Mouse (Mus musculus): ENCODE data around the gene Eya4.
A peak's percentile ranks its signal among the peaks of the same experiment; 100 is the strongest.

The Eya4 gene

DNA sequence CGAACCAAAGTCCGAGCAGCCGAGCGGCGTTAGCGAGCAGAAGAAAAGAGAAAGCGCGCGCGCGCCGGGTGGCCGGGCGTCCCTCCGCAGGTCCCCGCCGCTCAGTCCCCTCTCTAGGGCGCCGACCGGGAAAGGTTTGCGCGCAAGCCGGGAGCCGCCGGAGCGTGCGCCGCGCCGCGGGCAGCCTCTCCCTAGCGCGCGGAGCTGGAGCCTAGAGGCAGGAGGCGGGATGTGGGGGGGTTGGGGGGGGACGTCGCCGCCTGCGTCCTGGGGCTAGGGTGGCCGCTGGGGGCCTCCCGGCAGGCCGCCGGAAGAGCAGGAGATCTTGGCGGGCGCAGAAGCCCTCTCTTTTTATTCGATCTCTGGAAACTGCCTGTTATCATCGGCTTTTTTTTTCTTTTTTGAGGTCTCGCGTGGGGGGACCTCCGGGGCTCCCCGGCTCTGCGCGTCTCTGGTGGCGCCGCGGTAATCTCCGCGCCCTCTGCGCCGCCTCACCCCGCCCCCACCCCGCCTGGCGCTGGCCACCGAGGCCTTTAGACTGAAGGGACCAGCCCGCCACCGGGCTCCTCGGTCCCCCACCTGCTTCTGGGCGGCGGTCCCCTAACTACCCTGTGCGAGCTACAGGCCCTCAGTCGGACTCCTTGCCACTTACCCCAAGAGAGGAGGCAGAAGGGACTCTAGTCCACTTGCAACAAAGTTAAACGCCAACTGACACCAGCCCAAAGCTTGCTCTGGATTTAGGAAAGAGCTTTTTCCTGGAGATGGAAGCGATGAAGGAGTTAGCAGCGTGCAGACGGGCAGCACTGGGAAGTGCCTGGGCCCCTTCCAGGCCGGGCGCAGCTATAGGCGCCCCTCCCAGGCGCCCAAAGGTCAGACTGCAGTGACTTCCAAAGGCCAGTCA, at the start of gene Eya4:
TSS of gene Eya4 (minus strand) at position 776 of the 901 bp plus-strand sequence.
- DNase-seq, result peak; percentile 25 to 41

DNA sequence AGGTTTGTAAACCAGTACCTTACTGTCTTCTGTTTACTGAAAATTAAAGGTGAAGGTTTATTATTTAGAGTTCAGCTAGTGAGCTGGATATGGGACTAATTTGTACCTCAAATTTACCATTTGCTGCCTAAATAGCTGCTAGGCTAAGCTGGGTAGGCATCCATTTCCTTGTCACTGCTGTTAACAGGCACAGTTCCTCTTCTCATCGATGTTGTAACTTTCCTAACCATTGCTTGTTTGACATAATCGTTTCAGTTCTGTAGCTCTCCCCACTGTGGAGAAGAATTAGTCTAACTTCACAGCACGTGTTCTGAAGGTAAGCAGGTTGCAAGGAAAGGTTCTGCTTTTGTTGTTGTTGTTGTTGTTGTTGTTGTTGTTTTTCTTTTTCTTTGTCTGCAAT, 44.8 kb upstream of the Eya4 start:
- DNase-seq, result no peak

DNA sequence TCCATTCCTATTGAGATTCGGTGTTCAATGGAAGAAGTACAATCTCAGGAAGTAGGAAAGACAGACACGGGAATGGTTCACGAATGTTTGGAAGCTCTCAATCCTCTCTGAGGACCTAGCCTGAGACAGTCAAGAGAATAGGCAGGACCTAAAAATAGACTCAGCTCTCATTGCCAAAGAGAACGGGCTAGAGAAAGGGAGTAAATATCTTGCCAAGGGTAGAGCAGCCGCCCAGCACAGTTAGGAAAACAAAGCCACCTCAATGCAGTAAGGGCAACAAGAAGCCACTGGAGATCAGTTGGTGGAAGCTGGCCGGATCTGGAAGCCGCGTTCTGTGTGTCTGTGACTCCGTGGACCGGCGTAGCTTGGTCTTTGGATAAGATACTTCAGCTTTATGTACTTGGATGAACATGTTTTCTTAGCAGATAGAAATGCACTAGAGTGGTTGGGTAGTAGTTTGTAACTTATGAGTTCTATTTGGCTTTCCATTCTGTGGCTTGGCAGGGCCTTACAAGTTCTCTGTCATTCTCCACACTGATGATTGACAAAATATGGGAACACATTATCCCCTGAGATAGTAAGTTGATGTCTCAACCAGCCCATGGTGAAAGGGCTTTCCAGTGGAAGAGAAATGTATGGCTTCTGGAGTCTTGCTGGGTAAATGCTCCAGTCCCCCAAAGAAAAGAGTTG, 44.1 kb upstream of the Eya4 start:
- DNase-seq, result peak; percentile 35 to 36

GRCm38 (mm10) chr10:23394152-23394551, 43.6 kb upstream of the Eya4 start:
- no peak for DNase-seq

GRCm38 (mm10) chr10:23363866-23364265, 13.3 kb upstream of the Eya4 start:
- DNase-seq, result no peak

- DNase-seq, result peak; percentile 9 to 19
Observed at GRCm38 (mm10) chr10:23349392-23350010, 1.1 kb downstream of the Eya4 start.

DNA sequence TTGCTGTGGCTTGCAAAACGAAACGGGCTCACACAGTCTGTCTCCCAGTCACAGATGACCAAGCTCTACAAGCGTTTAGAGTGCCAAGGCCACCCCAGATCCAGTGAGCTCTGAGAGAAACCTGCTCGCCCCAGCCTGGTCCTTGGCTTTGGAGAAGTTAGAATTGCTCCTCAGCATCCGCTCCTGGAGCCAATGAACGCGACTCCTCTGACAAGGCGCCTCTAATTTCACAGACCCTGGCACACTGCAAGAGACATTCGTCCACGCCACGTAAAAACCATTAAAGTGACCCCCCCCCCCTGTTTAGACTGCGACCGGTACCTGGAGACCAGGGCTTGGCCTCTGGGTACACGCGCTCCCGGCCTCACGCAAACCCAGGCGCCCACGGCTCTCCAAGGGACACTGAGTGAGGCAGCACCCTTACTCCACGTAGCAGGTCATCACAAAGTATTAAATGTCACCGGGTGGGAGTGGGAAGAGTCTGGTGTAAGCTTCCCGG, 1.6 kb downstream of the Eya4 start:
- peak; percentile 15 to 20 for DNase-seq

GRCm38 (mm10) chr10:23348101-23348892, 2.3 kb downstream of the Eya4 start:
- DNase-seq, result peak; percentile 5 to 12

DNA sequence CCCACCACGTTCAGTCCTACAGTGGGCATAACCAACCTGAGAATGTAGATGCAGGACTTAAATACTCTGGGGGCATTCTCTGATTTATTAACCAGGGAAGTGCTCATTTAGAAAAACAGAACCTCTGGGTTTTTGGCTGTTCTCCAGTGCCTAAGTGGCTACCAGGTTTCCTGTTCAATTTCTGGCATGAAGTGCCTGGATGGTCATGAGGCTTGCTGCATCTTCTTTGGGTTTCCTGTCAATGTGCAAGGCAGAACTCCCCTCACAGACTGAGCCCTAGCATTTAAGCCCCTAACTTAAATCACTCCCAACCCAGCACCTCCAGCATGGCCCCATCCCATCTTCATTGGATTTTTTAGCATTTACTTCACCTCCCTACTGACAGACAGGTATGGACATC, 13.3 kb downstream of the Eya4 start:
- no peak for DNase-seq

GRCm38 (mm10) chr10:23332768-23333167, 17.8 kb downstream of the Eya4 start:
- DNase-seq, result no peak

- peak in 1 of 2 experiments; percentile 9 for DNase-seq
Observed at GRCm38 (mm10) chr10:23327651-23328050, 22.9 kb downstream of the Eya4 start.

DNA sequence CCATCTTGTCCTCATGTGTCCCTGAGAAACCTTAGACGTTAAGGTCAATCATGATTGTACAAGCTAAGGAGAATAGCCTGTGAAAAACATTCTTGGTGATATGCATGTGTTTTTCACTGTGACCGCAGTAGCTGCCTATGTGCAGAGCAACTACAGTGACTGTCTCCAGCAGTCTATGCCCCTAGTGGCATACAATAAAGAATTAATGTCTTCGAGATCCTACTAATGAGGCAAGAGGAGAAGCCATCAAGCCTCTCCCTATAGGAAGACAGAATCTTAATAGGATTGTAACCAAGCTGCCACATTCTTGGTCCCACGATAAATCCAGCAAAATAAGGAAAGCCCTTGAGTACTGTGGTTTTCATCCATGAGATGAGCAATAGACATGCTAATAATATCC, 28.3 kb downstream of the Eya4 start:
- no peak for DNase-seq

DNA sequence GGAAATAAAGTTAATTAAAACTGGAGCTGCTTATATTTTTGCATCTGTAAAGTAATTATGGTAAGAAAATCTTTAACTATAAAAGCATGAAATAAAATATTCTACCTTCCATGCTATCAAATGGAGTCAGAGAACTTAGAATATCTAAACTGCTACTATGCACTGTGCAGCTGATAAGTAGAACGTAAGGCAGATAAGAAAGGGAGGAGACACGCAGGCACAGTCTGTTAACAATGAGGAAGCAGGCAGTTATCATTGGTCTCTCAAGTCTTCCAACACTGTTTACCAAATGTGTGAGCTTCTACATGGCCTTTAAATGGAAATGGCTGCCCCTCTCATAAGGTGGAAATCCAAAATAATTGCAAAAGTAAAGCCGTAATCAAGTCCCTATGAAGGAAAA, 55.0 kb downstream of the Eya4 start:
- no peak for DNase-seq

- DNase-seq, result no peak
Observed at GRCm38 (mm10) chr10:23292495-23292894, 58.1 kb downstream of the Eya4 start.

- no peak for DNase-seq
Observed at GRCm38 (mm10) chr10:23277371-23277770, 73.2 kb downstream of the Eya4 start.

DNA sequence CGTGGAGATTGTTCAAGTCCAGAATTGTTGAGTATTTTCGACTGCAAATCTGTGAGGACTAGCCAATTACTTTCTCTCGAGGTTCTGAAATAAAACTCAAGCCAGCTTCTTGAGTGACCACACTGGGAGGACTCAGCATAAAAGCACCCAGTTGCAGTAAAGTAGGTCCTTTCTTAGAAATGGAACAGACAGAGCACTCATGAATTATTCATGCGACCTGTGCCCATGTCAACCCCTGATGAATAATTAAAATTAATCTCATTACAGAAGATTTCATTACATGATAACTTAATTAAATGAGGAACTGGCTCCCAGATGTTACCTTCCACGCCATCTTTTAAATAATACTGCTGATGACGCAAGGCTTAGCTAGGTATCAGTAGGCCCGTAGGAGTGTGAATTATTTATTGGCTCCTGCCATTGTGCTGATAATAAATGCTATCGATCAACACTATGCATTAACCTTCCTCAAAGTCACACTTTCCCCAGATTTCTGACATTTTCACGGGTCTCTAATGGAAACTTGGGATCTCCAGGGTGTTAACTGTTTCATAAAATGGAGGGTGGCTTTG, 79.5 kb downstream of the Eya4 start:
- DNase-seq, result no peak

GRCm38 (mm10) chr10:23270502-23270901, 80.1 kb downstream of the Eya4 start:
- no peak for DNase-seq

DNA sequence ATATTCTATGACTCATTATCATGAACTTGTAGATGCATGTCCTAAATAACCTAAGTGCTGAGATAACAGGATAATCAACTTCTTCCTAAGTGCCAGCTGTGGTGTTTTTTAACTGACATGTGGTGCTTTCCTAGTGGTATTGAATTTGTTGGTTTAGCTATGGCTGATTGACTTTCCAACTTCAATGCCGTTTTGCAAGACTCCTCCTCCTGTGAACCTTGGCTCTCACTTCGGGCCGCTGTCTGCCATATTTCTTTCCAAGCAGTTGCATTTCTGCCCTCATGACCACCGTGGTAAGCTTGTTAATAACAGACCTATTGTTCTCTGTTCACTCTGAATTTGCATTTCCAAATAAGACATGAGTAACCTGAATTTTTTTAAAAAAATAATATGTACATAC, 98.4 kb downstream of the Eya4 start:
- no peak for DNase-seq

GRCm38 (mm10) chr10:23246485-23246884, 104.1 kb downstream of the Eya4 start:
- DNase-seq, result no peak

DNA sequence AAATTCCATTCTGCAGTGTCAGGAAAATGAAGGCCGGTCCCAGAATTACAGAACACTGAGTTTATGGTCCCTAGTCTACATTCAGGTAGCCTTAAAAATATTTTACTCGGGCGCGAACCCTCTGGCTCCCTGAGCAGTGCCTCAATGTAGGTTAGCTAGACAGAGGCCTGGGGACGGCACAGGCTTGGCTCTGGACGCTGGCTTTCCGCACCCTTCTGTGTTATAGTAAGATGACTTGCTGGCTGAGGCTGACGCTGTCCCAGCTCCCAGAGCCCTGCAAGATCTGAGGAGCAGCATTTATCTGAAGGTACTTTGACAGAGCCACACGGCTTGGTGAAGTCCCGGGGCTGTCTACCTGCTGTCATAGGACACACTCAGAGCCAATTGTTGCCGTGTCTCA, 113.7 kb downstream of the Eya4 start:
- DNase-seq, result peak in 1 of 2 experiments; percentile 4

- DNase-seq, result no peak
Observed at GRCm38 (mm10) chr10:23235405-23235804, 115.2 kb downstream of the Eya4 start.

GRCm38 (mm10) chr10:23233425-23233824, 117.2 kb downstream of the Eya4 start:
- no peak for DNase-seq

All from cerebellum, postnatal 25 days (tissue).